Mouse (Mus musculus): ENCODE measurements around the gene Klk1b8. TPM values are rescaled to one million over a fixed set of nuclear protein-coding genes. Genes with fewer than 3 reads are reported as not detected.

Klk1b8 gene
- polyA plus RNA-seq (2014; fragmentation: Nextera tagmentation; extraction: Ambion mirVana), result not detected in 2 replicates

DNA sequence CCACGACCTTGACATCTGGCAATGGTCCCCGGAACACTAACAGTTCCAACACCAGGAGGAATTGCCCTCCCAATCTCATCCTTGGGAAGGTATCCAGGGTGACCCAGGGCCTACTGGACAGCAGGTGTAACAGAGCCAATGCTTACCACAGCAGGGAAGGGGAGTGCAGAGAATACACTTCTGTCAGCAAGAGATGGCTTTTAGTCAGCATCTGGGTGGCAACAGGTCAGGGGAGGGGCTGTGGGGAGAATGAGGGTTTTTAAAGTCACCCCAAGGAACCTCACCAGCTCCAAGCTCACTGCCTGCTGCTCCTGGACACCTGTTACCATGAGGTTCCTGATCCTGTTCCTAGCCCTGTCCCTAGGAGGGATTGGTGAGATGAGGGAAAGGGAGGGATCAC is at the start of gene Klk1b8:
Gene Klk1b8 (plus strand): TSS at position 301 of the 400 bp plus-strand sequence.
- WGBS (ENCODE audit: insufficient replicate concordance), result 77% methylated on average over 2 of the region's 2 CpGs
- no peak within 1 kb of the TSS for H3K4me2 ChIP-seq
- H3K9me3 ChIP-seq (replicated peaks; ENCODE audit: control insufficient read depth, low read length), result no peaks in the 10 kb centered on the region
- H3K27ac ChIP-seq (ENCODE audit: low read depth, low read length), result no peak within 1 kb of the TSS
- H3K4me3 ChIP-seq (ENCODE audit: low read depth, low read length), result no peak within 1 kb of the TSS
- no peak within 1 kb of the TSS for H3K9ac ChIP-seq (ENCODE audit: low read depth, low read length)
- ATAC-seq (replicated peaks; ENCODE audit: insufficient number of reproducible peaks, low FRiP score, low TSS enrichment), result no peak
- H3K36me3 ChIP-seq (ENCODE audit: control insufficient read depth, insufficient read depth, low read length), result no peaks in the 10 kb centered on the region
- no peaks in the 10 kb centered on the region for H3K27me3 ChIP-seq (ENCODE audit: control insufficient read depth, insufficient read depth, low read length)
- no peaks in the 10 kb centered on the region for H3K4me1 ChIP-seq (ENCODE audit: control insufficient read depth, insufficient read depth, low read length)

DNA sequence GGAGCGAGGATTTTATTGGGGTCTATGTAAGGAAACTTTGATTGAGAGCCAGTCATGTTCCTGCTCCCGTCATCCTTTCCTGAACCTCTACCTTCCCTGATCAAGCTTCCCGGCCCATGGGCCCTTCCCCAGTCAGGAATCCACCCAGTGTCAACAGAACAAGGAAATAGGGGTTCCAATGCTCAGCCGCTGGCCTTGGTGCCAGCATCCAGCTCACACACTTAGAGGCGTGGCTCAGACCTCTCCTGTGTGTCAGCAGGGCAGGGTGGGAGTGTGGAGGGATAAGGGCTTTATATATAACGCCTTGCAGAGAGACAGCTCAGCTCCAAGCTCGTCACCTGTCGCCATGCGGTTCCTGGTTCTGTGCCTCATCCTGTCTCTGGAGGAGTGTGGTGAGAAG is 35.6 kb upstream of the Klk1b8 start:
- no peak overlapping the region for H3K27ac ChIP-seq (ENCODE audit: low read depth, low read length)
- H3K4me3 ChIP-seq (ENCODE audit: low read depth, low read length), result no peak overlapping the region
- no peaks in the 10 kb centered on the region for H3K4me1 ChIP-seq (ENCODE audit: control insufficient read depth, insufficient read depth, low read length)
- no peak overlapping the region for H3K4me2 ChIP-seq
- H3K9ac ChIP-seq (ENCODE audit: low read depth, low read length), result no peak overlapping the region
- ATAC-seq (replicated peaks; ENCODE audit: insufficient number of reproducible peaks, low FRiP score, low TSS enrichment), result no peak
- no peaks in the 10 kb centered on the region for H3K36me3 ChIP-seq (ENCODE audit: control insufficient read depth, insufficient read depth, low read length)
- H3K9me3 ChIP-seq (replicated peaks; ENCODE audit: control insufficient read depth, low read length), result no peaks in the 10 kb centered on the region
- peaks cover 4% of the 10 kb centered on the region; the same call in 1 of the 2 replicates for H3K27me3 ChIP-seq (ENCODE audit: control insufficient read depth, insufficient read depth, low read length)
- 48% methylated on average over 9 of the region's 9 CpGs for WGBS (ENCODE audit: insufficient replicate concordance)

DNA sequence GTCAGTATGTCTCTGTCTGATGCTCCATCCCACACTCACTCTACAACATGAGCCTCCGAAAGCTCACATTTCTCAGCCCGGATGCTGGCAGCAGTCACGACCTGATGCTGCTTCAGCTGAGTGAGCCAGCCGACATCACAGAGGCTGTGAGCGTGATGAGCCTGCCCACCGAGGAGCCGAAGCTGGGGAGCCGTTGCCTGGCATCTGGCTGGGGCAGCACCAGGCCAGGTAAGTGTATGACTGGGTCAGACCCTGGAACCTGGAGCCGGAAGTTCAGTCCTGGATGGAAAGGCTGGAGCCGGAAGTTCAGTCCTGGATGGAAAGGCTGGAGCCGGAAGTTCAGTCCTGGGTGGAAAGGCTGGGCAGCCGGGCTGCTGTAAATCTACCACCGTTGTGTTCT is 32.0 kb upstream of the Klk1b8 start:
- Histone ChIP-seq H3K27me3 (ENCODE audit: control insufficient read depth, insufficient read depth, low read length) (peaks cover 4% of the 10 kb centered on the region; the same call in 1 of the 2 replicates), H3K4me3 (ENCODE audit: low read depth, low read length) (no peak overlapping the region), H3K36me3 (ENCODE audit: control insufficient read depth, insufficient read depth, low read length) (no peaks in the 10 kb centered on the region), H3K4me2 (no peak overlapping the region), H3K4me1 (ENCODE audit: control insufficient read depth, insufficient read depth, low read length) (no peaks in the 10 kb centered on the region), H3K27ac (ENCODE audit: low read depth, low read length) (no peak overlapping the region), H3K9ac (ENCODE audit: low read depth, low read length) (no peak overlapping the region), H3K9me3 (replicated peaks; ENCODE audit: control insufficient read depth, low read length) (no peaks in the 10 kb centered on the region)
- 79% methylated on average over 13 of the region's 13 CpGs for WGBS (ENCODE audit: insufficient replicate concordance)
- ATAC-seq (replicated peaks; ENCODE audit: insufficient number of reproducible peaks, low FRiP score, low TSS enrichment), result no peak

DNA sequence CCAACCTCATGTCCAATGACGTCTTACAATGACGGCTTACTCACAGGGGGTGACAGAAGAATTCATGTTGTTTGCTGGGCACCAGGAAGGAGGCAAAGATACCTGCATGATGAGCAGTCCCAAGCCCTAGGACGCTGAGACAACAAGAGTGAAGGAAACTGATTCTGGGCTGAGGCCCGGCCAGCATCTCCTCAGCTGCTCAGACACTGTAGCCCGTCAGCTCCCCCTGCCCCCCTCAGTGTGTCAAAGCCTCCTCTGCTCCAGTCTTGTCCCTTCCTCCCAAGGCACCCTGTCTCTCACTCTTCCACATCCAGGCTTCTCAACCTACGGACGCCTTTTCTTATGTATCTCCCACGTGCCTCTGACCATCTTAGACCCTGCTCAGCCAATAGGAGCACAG is 31.6 kb upstream of the Klk1b8 start:
- Histone ChIP-seq H3K9me3 (replicated peaks; ENCODE audit: control insufficient read depth, low read length) (no peaks in the 10 kb centered on the region), H3K4me2 (no peak overlapping the region), H3K36me3 (ENCODE audit: control insufficient read depth, insufficient read depth, low read length) (no peaks in the 10 kb centered on the region), H3K4me1 (ENCODE audit: control insufficient read depth, insufficient read depth, low read length) (no peaks in the 10 kb centered on the region), H3K9ac (ENCODE audit: low read depth, low read length) (no peak overlapping the region), H3K4me3 (ENCODE audit: low read depth, low read length) (no peak overlapping the region), H3K27ac (ENCODE audit: low read depth, low read length) (no peak overlapping the region), H3K27me3 (ENCODE audit: control insufficient read depth, insufficient read depth, low read length) (peaks cover 4% of the 10 kb centered on the region; the same call in 1 of the 2 replicates)
- 69% methylated on average over 8 of the region's 8 CpGs for WGBS (ENCODE audit: insufficient replicate concordance)
- no peak for ATAC-seq (replicated peaks; ENCODE audit: insufficient number of reproducible peaks, low FRiP score, low TSS enrichment)

DNA sequence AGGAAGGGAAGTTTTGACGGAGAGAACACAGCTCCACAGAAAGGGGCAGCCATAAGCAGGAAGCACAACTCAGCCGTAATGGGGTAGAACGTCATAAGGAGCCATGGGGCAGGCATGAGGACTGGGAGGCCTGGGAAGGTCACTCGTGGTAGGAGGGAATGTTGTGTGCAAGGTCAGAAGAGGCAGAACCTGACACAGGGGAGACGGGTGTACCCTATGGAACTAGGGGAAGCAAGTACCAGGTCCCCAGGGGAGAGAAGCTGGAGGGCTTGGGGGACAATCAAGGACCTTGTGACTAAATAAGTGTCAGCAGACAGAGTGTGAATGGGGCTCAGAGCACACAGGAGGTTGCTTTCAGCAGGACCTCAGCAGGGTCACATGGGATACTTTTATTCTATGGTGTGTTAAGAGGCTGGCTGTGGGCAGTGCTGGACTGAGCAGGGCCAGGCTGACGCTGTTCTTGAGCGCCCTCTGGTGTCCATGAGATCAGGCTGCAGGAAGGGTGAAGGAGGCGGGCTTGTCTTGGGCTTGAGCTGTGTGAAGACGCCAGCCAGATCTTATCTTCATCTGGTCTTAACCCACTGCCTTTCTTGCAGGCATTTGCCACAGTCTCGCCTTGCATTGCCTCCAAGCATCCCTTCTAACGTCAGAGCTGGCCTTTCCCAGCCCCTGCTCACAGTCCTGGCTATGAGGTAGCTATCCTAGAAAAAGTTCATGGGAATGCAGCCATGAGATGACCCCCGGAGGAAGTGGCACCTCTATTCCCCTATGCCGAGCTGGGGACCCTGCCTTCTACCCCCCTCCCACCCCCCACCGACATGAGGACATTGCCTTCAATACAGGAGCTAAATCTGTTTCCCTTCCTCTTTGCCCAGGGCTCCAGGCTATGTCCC is 30.7 kb upstream of the Klk1b8 start:
- no peak overlapping the region for H3K9ac ChIP-seq (ENCODE audit: low read depth, low read length)
- no peak overlapping the region for H3K4me3 ChIP-seq (ENCODE audit: low read depth, low read length)
- H3K36me3 ChIP-seq (ENCODE audit: control insufficient read depth, insufficient read depth, low read length), result no peaks in the 10 kb centered on the region
- H3K4me2 ChIP-seq, result no peak overlapping the region
- WGBS (ENCODE audit: insufficient replicate concordance), result 27% methylated on average over 14 of the region's 14 CpGs
- no peaks in the 10 kb centered on the region for H3K9me3 ChIP-seq (replicated peaks; ENCODE audit: control insufficient read depth, low read length)
- H3K27me3 ChIP-seq (ENCODE audit: control insufficient read depth, insufficient read depth, low read length), result peaks cover 4% of the 10 kb centered on the region; the same call in 1 of the 2 replicates
- H3K27ac ChIP-seq (ENCODE audit: low read depth, low read length), result no peak overlapping the region
- ATAC-seq (replicated peaks; ENCODE audit: insufficient number of reproducible peaks, low FRiP score, low TSS enrichment), result peak; percentile 64; the same call in 1 of the 2 replicates
- no peaks in the 10 kb centered on the region for H3K4me1 ChIP-seq (ENCODE audit: control insufficient read depth, insufficient read depth, low read length)

DNA sequence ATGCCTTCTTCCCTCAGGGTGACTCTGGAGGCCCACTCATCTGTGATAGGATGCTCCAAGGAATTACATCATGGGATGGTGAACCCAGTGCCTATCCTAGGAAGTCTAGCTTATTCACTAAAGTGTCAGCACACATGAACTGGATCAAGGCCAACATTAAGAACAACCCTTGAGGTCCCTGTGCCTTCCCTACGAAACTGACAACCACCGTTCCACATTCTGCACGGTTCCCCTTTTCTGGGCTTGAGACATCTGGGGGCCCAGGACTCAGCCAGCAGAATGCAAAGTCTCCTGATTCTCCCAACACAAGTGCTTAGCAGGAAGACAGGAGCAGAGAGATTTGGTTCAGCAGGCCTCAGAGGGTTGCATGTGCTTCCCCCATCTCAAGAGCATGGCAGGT is 29.9 kb upstream of the Klk1b8 start:
- Histone ChIP-seq H3K9me3 (replicated peaks; ENCODE audit: control insufficient read depth, low read length) (no peaks in the 10 kb centered on the region), H3K4me2 (no peak overlapping the region), H3K27me3 (ENCODE audit: control insufficient read depth, insufficient read depth, low read length) (no peaks in the 10 kb centered on the region), H3K4me1 (ENCODE audit: control insufficient read depth, insufficient read depth, low read length) (no peaks in the 10 kb centered on the region), H3K4me3 (ENCODE audit: low read depth, low read length) (no peak overlapping the region), H3K36me3 (ENCODE audit: control insufficient read depth, insufficient read depth, low read length) (no peaks in the 10 kb centered on the region), H3K9ac (ENCODE audit: low read depth, low read length) (no peak overlapping the region), H3K27ac (ENCODE audit: low read depth, low read length) (no peak overlapping the region)
- WGBS (ENCODE audit: insufficient replicate concordance), result 86% methylated on average over 3 of the region's 3 CpGs
- ATAC-seq (replicated peaks; ENCODE audit: insufficient number of reproducible peaks, low FRiP score, low TSS enrichment), result no peak

DNA sequence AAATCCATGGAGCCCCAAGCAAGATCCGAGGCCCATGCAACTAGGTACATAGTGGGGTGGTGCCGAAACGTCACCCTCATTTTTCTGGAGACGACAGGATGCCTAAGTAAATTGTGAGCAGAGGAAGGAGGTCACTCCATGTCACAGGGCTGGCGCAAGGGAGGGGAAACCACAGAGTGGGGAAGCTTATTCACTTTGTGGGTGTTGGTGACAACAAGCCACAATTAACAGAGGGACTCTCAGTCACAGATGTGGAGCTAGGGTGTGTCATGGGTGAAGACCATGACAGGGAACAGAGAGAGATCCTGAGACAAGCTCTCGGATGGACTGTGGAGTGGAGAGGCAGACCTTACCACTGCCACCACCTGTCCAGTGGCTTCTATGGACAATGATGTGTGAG is 29.4 kb upstream of the Klk1b8 start:
- ATAC-seq (replicated peaks; ENCODE audit: insufficient number of reproducible peaks, low FRiP score, low TSS enrichment), result no peak
- Histone ChIP-seq H3K9me3 (replicated peaks; ENCODE audit: control insufficient read depth, low read length) (no peaks in the 10 kb centered on the region), H3K9ac (ENCODE audit: low read depth, low read length) (no peak overlapping the region), H3K4me2 (no peak overlapping the region), H3K27me3 (ENCODE audit: control insufficient read depth, insufficient read depth, low read length) (no peaks in the 10 kb centered on the region), H3K4me3 (ENCODE audit: low read depth, low read length) (no peak overlapping the region), H3K4me1 (ENCODE audit: control insufficient read depth, insufficient read depth, low read length) (no peaks in the 10 kb centered on the region), H3K27ac (ENCODE audit: low read depth, low read length) (no peak overlapping the region), H3K36me3 (ENCODE audit: control insufficient read depth, insufficient read depth, low read length) (no peaks in the 10 kb centered on the region)
- WGBS (ENCODE audit: insufficient replicate concordance), result 70% methylated on average over 6 of the region's 6 CpGs

DNA sequence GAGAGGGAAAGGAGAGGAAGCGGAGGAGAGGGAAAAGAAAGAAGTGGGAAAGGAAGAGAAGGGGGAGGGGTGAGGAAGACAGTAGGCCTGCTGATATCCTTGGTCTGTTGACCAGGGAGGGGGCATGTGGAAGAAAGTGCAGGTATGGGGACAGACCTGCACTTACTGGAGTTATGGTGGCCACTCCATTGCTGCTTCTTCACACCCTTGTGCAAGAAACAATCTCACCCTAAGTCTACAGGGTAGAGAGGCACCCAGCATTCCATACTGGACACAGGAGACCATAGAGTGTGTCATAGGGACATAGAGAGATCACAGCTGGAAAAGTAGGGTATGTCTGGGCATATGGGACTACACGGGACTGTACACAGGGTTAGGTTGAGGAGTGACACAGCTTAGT is 28.5 kb upstream of the Klk1b8 start:
- H3K4me1 ChIP-seq (ENCODE audit: control insufficient read depth, insufficient read depth, low read length), result no peaks in the 10 kb centered on the region
- no peaks in the 10 kb centered on the region for H3K9me3 ChIP-seq (replicated peaks; ENCODE audit: control insufficient read depth, low read length)
- no peak overlapping the region for H3K4me3 ChIP-seq (ENCODE audit: low read depth, low read length)
- no peak overlapping the region for H3K9ac ChIP-seq (ENCODE audit: low read depth, low read length)
- no peak for ATAC-seq (replicated peaks; ENCODE audit: insufficient number of reproducible peaks, low FRiP score, low TSS enrichment)
- H3K27me3 ChIP-seq (ENCODE audit: control insufficient read depth, insufficient read depth, low read length), result no peaks in the 10 kb centered on the region
- no peak overlapping the region for H3K27ac ChIP-seq (ENCODE audit: low read depth, low read length)
- no peaks in the 10 kb centered on the region for H3K36me3 ChIP-seq (ENCODE audit: control insufficient read depth, insufficient read depth, low read length)
- 68% methylated on average over 2 of the region's 2 CpGs for WGBS (ENCODE audit: insufficient replicate concordance)
- H3K4me2 ChIP-seq, result no peak overlapping the region

DNA sequence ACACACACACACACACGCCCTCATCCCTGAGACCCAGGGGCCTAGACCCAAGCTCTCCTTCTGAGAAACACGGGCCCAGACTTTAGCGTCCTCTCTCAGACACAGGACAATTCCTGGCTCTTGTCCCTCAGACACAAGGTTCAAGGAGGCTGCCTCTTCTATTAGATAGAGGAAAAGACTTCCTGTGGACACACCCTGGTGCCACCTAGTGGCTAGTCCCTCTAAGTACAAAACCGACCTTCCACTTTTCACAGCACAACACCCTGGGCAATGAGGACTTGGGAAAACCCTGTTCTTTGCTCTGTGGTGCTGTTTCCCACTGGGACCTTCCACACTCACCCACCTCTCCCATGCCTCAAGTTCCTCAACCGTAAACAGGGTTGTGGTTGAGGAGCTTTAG is 24.5 kb upstream of the Klk1b8 start:
- H3K4me3 ChIP-seq (ENCODE audit: low read depth, low read length), result no peak overlapping the region

More for the DNA sequence above, 24.5 kb upstream of the Klk1b8 start:
- ATAC-seq (replicated peaks; ENCODE audit: insufficient number of reproducible peaks, low FRiP score, low TSS enrichment), result no peak
- Histone ChIP-seq H3K27me3 (ENCODE audit: control insufficient read depth, insufficient read depth, low read length) (no peaks in the 10 kb centered on the region), H3K4me2 (no peak overlapping the region), H3K4me1 (ENCODE audit: control insufficient read depth, insufficient read depth, low read length) (no peaks in the 10 kb centered on the region), H3K9me3 (replicated peaks; ENCODE audit: control insufficient read depth, low read length) (no peaks in the 10 kb centered on the region), H3K36me3 (ENCODE audit: control insufficient read depth, insufficient read depth, low read length) (no peaks in the 10 kb centered on the region), H3K27ac (ENCODE audit: low read depth, low read length) (no peak overlapping the region), H3K9ac (ENCODE audit: low read depth, low read length) (no peak overlapping the region)
- WGBS (ENCODE audit: insufficient replicate concordance), result 67% methylated on average over 5 of the region's 5 CpGs
